Mouse (Mus musculus): ENCODE measurements around the gene Vamp2. TPM values are rescaled to one million over a fixed set of nuclear protein-coding genes. Genes with fewer than 3 reads are reported as not detected.

Vamp2 gene
- polyA plus RNA-seq, 1 experiment from 2014 or later: 81.5 TPM

GRCm38 (mm10) chr11:69078805-69079438 lies 9.4 kb upstream of the Vamp2 start:
- H3K4me3 ChIP-seq (ENCODE audit: low read length): no peak overlapping the region
- WGBS: 43% methylated on average over 5 of the region's 5 CpGs
- peaks cover 8% of the 10 kb centered on the region for H3K4me1 ChIP-seq (ENCODE audit: insufficient read depth, low read length)

DNA sequence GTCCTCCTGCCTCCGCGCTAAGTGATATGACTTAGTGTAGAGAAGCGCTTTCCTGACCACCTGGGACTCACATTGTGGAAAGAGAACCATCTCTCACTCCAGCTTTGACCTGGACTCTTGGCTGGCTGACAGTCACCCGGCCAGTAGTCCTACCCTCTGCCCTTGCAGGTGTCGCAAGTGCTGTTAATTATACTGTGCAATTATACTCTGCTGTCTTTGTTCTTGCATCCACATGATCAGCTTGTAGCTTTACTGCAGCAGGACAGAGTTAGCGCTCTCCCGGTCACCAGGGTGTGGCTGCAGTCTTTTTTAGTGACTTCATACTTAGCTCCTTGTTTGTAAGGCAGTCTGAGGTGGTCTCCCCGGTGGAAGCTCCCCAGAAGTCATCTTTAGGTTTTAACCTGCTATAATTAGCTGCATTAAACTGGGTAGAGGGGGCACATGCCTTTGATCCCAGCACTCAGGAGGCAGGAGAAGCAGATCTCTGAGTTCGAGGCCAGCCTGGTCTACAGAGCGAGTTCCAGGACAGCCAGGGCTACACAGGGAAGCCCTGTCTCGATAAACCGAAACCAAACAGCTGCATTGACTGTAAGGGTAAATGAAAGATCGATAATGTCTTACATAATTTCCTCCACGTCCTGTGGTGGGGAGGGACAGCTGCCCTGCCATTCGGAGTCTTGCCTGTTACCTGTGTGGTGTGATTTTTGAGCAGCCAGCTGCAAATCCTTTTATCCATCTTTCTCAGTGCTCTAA lies 8.0 kb upstream of the Vamp2 start:
- no peaks in the 10 kb centered on the region for H3K9me3 ChIP-seq (ENCODE audit: low read length)
- no peak for ATAC-seq (ENCODE audit: low FRiP score, low TSS enrichment)
- no peaks in the 10 kb centered on the region for H3K27me3 ChIP-seq (ENCODE audit: insufficient read depth, low read length)
- 71% methylated on average over 15 of the region's 15 CpGs for WGBS
- no peak overlapping the region for H3K4me2 ChIP-seq (replicated peaks; ENCODE audit: low read depth, low read length)
- H3K36me3 ChIP-seq (ENCODE audit: insufficient read depth, low read length): no peaks in the 10 kb centered on the region
- H3K4me1 ChIP-seq (ENCODE audit: insufficient read depth, low read length): peaks cover 8% of the 10 kb centered on the region; the same call in 1 of the 2 replicates
- H3K27ac ChIP-seq (ENCODE audit: low read length): no peak overlapping the region
- H3K4me3 ChIP-seq (ENCODE audit: low read length): no peak overlapping the region
- H3K9ac ChIP-seq (replicated peaks; ENCODE audit: low read length): no peak overlapping the region

More at GRCm38 (mm10) chr11:69078805-69079438, 9.4 kb upstream of the Vamp2 start:
- no peak for ATAC-seq (ENCODE audit: low FRiP score, low TSS enrichment)
- Histone ChIP-seq H3K27me3 (ENCODE audit: insufficient read depth, low read length) (no peaks in the 10 kb centered on the region), H3K36me3 (ENCODE audit: insufficient read depth, low read length) (no peaks in the 10 kb centered on the region), H3K27ac (ENCODE audit: low read length) (no peak overlapping the region), H3K9ac (replicated peaks; ENCODE audit: low read length) (no peak overlapping the region), H3K4me2 (replicated peaks; ENCODE audit: low read depth, low read length) (no peak overlapping the region), H3K9me3 (ENCODE audit: low read length) (no peaks in the 10 kb centered on the region)

DNA sequence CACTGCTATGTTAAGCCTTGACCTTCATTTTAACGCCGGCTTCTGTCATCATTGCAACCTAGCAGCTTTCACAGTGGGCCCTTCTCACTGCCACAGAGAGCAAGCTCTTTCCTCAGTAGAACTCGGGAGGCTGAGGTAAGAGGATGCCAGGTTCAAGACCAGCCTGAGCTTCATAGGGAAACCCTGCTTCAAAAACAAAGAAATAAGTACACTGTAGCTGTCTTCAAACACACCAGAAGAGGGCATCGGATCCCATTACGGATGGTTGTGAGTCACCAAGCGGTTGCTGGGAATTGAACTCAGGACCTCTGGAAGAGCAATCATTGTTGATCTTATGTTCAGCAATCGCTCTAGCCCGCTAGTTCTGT lies 7.5 kb upstream of the Vamp2 start:
- Histone ChIP-seq H3K27ac (ENCODE audit: low read length) (no peak overlapping the region), H3K27me3 (ENCODE audit: insufficient read depth, low read length) (no peaks in the 10 kb centered on the region), H3K4me1 (ENCODE audit: insufficient read depth, low read length) (peaks cover 8% of the 10 kb centered on the region; the same call in 1 of the 2 replicates), H3K9ac (replicated peaks; ENCODE audit: low read length) (no peak overlapping the region), H3K4me2 (replicated peaks; ENCODE audit: low read depth, low read length) (no peak overlapping the region), H3K4me3 (ENCODE audit: low read length) (no peak overlapping the region), H3K9me3 (ENCODE audit: low read length) (no peaks in the 10 kb centered on the region), H3K36me3 (ENCODE audit: insufficient read depth, low read length) (no peaks in the 10 kb centered on the region)
- 95% methylated on average over 8 of the region's 8 CpGs for WGBS
- ATAC-seq (ENCODE audit: low FRiP score, low TSS enrichment): no peak

DNA sequence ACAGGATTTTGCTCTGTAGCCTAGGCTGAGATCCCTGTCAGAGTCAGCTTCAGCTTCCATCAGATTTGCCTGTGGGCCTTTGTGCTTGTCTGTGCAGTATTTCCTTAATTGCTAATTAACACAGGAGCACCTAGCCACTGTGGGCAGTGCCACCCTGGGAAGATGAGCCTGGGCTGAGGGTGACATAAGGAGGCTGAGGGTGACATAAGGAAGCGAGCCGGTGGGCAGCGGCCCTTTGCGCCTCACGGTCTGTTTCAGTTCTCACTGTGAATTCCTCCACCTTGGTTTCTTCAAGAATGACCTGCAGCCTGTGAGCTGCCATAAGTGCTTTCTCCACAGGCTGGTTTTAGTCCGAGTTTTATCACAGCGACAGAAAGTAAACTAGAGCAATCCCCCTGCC lies 6.7 kb upstream of the Vamp2 start:
- no peak overlapping the region for H3K4me3 ChIP-seq (ENCODE audit: low read length)
- ATAC-seq (ENCODE audit: low FRiP score, low TSS enrichment): no peak
- 78% methylated on average over 7 of the region's 7 CpGs for WGBS

DNA sequence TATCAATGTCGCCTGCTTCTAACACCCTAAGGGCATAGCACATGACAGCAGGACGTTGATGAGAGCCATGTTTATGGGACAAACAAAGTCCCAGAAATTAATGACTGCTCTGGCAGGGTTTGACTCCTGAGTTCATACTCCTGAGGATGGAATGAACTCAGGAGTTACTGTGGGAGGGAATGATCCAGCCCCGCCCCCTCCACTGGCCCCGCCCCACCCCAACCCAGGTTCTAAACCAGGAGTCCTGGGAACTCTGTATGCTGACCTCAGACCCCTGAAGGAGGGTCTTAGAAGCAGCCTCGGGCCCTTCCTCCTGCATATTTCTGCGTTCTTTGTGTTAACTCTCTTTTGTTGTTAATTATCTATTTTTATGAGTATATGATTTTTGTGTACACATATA lies 2.7 kb upstream of the Vamp2 start:
- no peaks in the 10 kb centered on the region for H3K27me3 ChIP-seq (ENCODE audit: insufficient read depth, low read length)
- H3K9me3 ChIP-seq (ENCODE audit: low read length): no peaks in the 10 kb centered on the region
- 63% methylated on average over 6 of the region's 6 CpGs for WGBS
- H3K36me3 ChIP-seq (ENCODE audit: insufficient read depth, low read length): peaks cover 4% of the 10 kb centered on the region; the same call in 1 of the 2 replicates
- H3K4me1 ChIP-seq (ENCODE audit: insufficient read depth, low read length): peaks cover 33% of the 10 kb centered on the region
- H3K27ac ChIP-seq (ENCODE audit: low read length): no peak overlapping the region
- H3K4me2 ChIP-seq (replicated peaks; ENCODE audit: low read depth, low read length): no peak overlapping the region
- no peak overlapping the region for H3K9ac ChIP-seq (replicated peaks; ENCODE audit: low read length)
- no peak overlapping the region for H3K4me3 ChIP-seq (ENCODE audit: low read length)
- no peak for ATAC-seq (ENCODE audit: low FRiP score, low TSS enrichment)

More for the DNA sequence above, 6.7 kb upstream of the Vamp2 start:
- no peak overlapping the region for H3K4me2 ChIP-seq (replicated peaks; ENCODE audit: low read depth, low read length)
- H3K9ac ChIP-seq (replicated peaks; ENCODE audit: low read length): no peak overlapping the region
- no peak overlapping the region for H3K27ac ChIP-seq (ENCODE audit: low read length)
- H3K4me1 ChIP-seq (ENCODE audit: insufficient read depth, low read length): peaks cover 11% of the 10 kb centered on the region
- H3K9me3 ChIP-seq (ENCODE audit: low read length): no peaks in the 10 kb centered on the region
- no peaks in the 10 kb centered on the region for H3K27me3 ChIP-seq (ENCODE audit: insufficient read depth, low read length)
- no peaks in the 10 kb centered on the region for H3K36me3 ChIP-seq (ENCODE audit: insufficient read depth, low read length)

GRCm38 (mm10) chr11:69086390-69086789 lies 1.9 kb upstream of the Vamp2 start:
- no peak for ATAC-seq (ENCODE audit: low FRiP score, low TSS enrichment)
- H3K4me3 ChIP-seq (ENCODE audit: low read length): no peak overlapping the region
- no peak overlapping the region for H3K4me2 ChIP-seq (replicated peaks; ENCODE audit: low read depth, low read length)
- 0 out of 2 replicates have a peak overlapping the region, but pooled peaks have one; percentile 13 for H3K9ac ChIP-seq (replicated peaks; ENCODE audit: low read length)
- WGBS: 46% methylated on average over 6 of the region's 6 CpGs
- no peaks in the 10 kb centered on the region for H3K27me3 ChIP-seq (ENCODE audit: insufficient read depth, low read length)
- H3K4me1 ChIP-seq (ENCODE audit: insufficient read depth, low read length): peaks cover 35% of the 10 kb centered on the region
- peak overlapping the region; percentile 70; the same call in 1 of the 2 replicates for H3K27ac ChIP-seq (ENCODE audit: low read length)
- peaks cover 11% of the 10 kb centered on the region; the same call in 1 of the 2 replicates for H3K36me3 ChIP-seq (ENCODE audit: insufficient read depth, low read length)
- no peaks in the 10 kb centered on the region for H3K9me3 ChIP-seq (ENCODE audit: low read length)

DNA sequence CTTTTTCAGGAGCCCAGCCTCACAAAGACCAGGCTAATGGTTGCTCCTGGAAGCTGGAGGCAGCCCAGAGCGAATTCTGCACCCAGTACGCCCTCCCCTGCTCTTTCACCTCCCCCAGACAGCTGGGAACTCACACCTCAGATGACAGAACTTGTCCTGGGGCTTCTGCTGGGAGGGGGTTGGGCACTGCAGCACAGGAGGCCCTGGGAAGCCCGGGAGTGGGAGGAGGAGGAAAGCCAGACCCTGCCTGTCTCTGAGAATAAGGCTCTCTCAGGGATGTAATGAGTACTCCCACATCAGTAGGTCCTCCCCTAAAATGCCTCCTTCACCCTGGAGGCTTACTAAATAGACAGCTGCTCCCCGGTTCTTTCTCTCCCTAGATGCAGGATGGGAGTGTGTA lies 1.2 kb upstream of the Vamp2 start:
- peak; percentile 69 for ATAC-seq (ENCODE audit: low FRiP score, low TSS enrichment)
- peak overlapping the region; percentile 13; the same call in 1 of the 2 replicates for H3K9ac ChIP-seq (replicated peaks; ENCODE audit: low read length)
- H3K9me3 ChIP-seq (ENCODE audit: low read length): no peaks in the 10 kb centered on the region
- no peaks in the 10 kb centered on the region for H3K27me3 ChIP-seq (ENCODE audit: insufficient read depth, low read length)
- H3K36me3 ChIP-seq (ENCODE audit: insufficient read depth, low read length): peaks cover 14% of the 10 kb centered on the region; the same call in 1 of the 2 replicates
- no peak overlapping the region for H3K4me3 ChIP-seq (ENCODE audit: low read length)
- H3K4me2 ChIP-seq (replicated peaks; ENCODE audit: low read depth, low read length): no peak overlapping the region
- peak overlapping the region; percentile 97 for H3K27ac ChIP-seq (ENCODE audit: low read length)
- WGBS: 16% methylated on average over 4 of the region's 4 CpGs
- peaks cover 37% of the 10 kb centered on the region for H3K4me1 ChIP-seq (ENCODE audit: insufficient read depth, low read length)

DNA sequence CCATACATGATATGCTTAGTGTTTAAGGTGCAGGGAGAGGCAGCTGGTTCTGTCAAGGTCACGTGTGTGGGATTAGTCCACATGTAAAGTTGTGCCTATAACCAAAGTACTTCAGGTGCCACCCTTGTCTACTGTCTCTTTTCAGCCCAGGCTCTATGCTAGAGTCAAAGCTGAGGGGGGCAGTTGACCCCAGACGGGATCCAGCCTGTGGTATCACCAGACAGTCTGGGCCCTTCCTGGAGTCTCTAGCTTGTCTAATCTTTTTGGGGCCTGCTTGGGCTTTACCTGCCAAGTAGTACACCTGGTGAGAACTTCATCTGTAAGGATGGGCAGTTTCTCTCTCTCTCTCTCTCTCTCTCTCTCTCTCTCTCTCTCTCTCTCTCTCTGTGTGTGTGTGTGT lies 693 bp upstream of the Vamp2 start:
- WGBS: 54% methylated on average over 2 of the region's 2 CpGs
- Histone ChIP-seq H3K4me3 (ENCODE audit: low read length) (no peak overlapping the region), H3K4me2 (replicated peaks; ENCODE audit: low read depth, low read length) (no peak overlapping the region)

DNA sequence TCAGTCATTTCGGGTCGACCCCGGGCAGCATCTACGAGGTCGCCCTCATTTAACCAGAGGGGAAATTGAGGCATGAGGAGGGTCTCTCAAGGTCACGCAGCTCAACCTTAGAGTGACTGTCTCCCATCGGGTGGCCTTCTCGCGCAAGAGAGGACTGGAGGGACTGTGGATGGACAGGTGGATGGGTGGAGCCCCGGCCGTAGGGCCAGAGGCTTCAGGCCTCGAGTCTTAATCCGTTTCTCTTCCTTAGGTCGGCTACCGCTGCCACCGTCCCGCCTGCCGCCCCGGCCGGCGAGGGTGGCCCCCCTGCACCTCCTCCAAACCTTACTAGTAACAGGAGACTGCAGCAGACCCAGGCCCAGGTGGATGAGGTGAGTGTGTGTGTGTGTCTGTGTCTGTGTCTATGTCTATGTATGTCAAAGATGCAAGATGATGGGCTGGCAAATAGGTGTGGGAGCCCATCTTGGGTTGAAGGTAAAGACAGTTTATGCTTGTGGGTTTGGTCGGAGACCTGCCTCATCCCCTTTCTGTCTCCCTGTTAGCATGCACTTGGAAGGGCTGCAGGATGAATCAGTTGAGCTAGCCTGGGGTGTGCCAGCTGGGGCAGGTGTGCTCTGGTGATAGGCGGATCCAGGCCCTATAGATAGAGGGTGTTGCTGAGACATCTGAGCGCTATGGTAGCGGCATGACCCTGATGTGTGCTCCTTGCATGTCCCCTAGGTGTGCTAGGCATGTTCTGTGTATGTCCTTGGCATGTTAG lies 746 bp downstream of the Vamp2 start:
- peaks cover 37% of the 10 kb centered on the region for H3K4me1 ChIP-seq (ENCODE audit: insufficient read depth, low read length)
- WGBS: 11% methylated on average over 25 of the region's 25 CpGs
- H3K9ac ChIP-seq (replicated peaks; ENCODE audit: low read length): peak overlapping the region; percentile 99
- H3K27me3 ChIP-seq (ENCODE audit: insufficient read depth, low read length): no peaks in the 10 kb centered on the region
- peak overlapping the region; percentile 100 for H3K4me3 ChIP-seq (ENCODE audit: low read length)
- peak; percentile 29; the same call in 1 of the 2 replicates for ATAC-seq (ENCODE audit: low FRiP score, low TSS enrichment)
- H3K27ac ChIP-seq (ENCODE audit: low read length): peak overlapping the region; percentile 97
- peaks cover 18% of the 10 kb centered on the region; the same call in 1 of the 2 replicates for H3K36me3 ChIP-seq (ENCODE audit: insufficient read depth, low read length)
- H3K9me3 ChIP-seq (ENCODE audit: low read length): no peaks in the 10 kb centered on the region
- H3K4me2 ChIP-seq (replicated peaks; ENCODE audit: low read depth, low read length): peak overlapping the region; percentile 72

More for the DNA sequence above, 693 bp upstream of the Vamp2 start:
- ATAC-seq (ENCODE audit: low FRiP score, low TSS enrichment): peak; percentile 29
- Histone ChIP-seq H3K9ac (replicated peaks; ENCODE audit: low read length) (peak overlapping the region; percentile 99; the same call in 1 of the 2 replicates), H3K4me1 (ENCODE audit: insufficient read depth, low read length) (peaks cover 37% of the 10 kb centered on the region), H3K27ac (ENCODE audit: low read length) (peak overlapping the region; percentile 97), H3K27me3 (ENCODE audit: insufficient read depth, low read length) (no peaks in the 10 kb centered on the region), H3K36me3 (ENCODE audit: insufficient read depth, low read length) (peaks cover 16% of the 10 kb centered on the region; the same call in 1 of the 2 replicates), H3K9me3 (ENCODE audit: low read length) (no peaks in the 10 kb centered on the region)

Data from kidney, embryonic 16.5 days (tissue).